Mouse (Mus musculus): ENCODE data around the gene Adar.
A peak's percentile ranks its signal among the peaks of the same experiment; 100 is the strongest.

The Adar gene

DNA sequence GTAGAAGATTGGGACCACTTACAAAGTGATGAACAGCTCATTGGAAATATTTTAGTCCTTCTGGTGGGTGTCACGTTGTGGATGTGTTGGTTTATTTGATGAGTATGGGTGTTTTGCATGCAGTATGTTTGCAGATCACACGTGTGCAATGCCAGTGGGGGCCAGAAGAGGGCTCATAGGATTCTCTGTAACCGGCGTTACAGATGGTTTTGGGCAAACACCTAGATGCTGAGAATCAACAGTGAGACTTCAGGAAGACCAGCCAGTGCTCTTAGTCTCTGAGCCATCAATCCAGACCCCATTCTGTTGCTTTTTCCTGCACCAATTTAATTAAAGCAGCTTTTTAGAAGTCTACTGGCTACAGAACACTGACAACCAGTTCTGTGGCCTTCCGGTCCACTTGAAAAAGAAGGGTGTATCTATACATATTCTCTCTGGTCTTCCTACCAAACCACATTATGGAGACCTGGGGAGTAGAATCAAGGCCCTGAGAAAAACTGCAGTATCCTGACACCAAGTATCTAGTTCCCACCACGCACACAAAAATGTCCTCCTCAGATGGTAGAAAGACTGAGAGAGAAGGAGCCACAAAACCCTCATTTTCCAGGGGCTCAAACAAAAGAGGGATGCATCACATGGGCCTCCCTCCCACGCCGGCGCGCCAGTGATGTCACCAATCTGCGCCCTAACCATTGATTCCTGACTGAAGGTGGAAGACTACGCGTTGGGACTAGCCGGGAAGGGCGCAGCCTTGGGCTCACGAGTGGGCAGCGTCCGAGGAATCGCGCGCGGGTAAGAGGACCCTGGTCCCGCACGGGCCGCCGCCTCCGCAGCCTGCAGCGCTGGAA lies at the start of gene Adar:
Gene Adar, plus strand, starts transcription at position 664 of the 848 bp plus-strand sequence.
- peak; percentile 71 for DNase-seq (ENCODE audit: low read depth, low spot score)

DNA sequence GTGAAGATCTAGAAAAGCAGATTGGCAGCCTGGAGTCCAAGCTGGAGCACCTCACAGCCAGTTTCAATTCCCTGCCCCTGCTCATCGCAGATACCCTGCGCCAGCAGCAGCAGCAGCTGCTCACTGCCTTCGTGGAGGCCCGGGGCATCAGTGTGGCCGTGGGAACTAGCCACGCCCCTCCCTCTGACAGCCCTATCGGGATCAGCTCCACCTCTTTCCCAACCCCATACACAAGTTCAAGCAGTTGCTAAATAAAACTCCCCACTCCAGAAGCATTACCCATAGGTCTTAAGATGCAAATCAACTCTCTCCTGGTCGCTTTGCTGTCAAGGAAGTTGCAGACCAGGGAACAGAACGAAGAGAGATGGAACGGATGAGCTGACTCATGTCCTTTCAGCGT lies 47.7 kb upstream of the Adar start:
- no peak for DNase-seq (ENCODE audit: low read depth, low spot score)

- no peak for DNase-seq (ENCODE audit: low read depth, low spot score)
Observed at GRCm38 (mm10) chr3:89671334-89671733, 43.5 kb upstream of the Adar start.

- no peak for DNase-seq (ENCODE audit: low read depth, low spot score)
Observed at GRCm38 (mm10) chr3:89672573-89673317, 42.1 kb upstream of the Adar start.

- no peak for DNase-seq (ENCODE audit: low read depth, low spot score)
Observed at GRCm38 (mm10) chr3:89677617-89678016, 37.2 kb upstream of the Adar start.

GRCm38 (mm10) chr3:89686031-89686430 lies 28.8 kb upstream of the Adar start:
- no peak for DNase-seq (ENCODE audit: low read depth, low spot score)

DNA sequence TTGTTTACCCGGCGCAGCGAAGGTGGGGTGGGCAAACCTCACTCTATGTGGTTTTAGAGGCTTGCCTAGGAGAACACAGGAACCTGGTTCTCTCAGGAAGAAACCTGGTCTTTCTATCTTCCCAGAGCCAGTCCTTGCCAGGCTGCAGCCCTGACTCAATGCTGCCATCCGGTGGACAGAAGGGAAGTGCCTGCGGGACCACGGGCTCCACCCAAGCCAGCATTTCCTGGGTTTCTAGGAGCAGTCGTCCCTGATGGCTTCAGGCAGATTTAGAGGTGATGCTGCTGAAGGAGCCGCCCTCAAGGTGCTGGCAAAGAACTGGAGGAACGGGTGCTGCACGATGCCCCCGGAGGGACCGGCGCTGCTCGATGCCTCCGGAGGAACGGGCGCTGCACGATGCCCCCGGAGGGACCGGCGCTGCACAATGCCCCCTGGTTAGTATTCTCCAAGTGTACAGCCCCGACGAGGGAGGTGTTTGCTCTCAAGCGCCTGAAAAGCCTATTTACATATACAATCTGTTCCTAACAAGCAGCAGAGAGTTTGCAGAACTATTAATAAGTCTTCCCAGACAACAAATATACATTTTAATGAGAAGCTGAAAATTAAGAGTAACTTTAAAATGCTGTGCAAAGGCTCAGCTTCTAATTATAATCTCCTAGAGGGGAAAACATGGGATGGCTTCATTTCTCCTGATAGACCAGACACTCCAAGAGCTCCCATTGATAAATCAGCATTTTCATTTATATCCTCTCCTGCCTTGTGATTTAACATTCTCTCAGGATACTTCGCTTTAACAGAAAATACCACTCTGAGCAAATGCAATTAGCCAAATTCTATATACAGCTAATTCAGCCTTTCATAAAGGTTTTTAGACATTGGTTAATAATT lies 25.9 kb upstream of the Adar start:
- peak; percentile 46 for DNase-seq (ENCODE audit: low read depth, low spot score)

- no peak for DNase-seq (ENCODE audit: low read depth, low spot score)
Observed at GRCm38 (mm10) chr3:89691776-89692175, 23.0 kb upstream of the Adar start.

- no peak for DNase-seq (ENCODE audit: low read depth, low spot score)
Observed at GRCm38 (mm10) chr3:89696152-89696821, 18.5 kb upstream of the Adar start.

- DNase-seq (ENCODE audit: low read depth, low spot score) = no peak
Observed at GRCm38 (mm10) chr3:89698958-89699357, 15.9 kb upstream of the Adar start.

GRCm38 (mm10) chr3:89700461-89700860 lies 14.4 kb upstream of the Adar start:
- DNase-seq (ENCODE audit: low read depth, low spot score) = no peak

DNA sequence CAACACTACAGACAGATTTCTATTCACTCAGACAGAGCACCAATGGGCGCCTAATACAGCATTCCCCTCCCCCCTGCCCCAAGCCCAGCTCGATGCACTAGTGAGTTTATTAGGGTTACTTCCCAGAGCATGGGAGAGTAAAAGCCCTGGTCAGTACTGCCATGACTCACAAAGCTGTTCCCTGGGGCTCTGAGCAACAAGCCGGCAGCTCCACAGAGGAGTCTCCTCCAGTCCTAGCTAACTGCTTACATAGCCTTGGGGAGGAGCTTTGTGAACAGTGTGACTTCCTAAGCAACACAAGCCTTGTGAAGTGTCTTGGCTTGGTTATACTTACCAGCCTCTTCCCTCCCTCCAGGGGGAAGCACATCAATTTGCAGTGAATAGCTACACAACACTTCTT lies 11.2 kb upstream of the Adar start:
- DNase-seq (ENCODE audit: low read depth, low spot score) = no peak

DNA sequence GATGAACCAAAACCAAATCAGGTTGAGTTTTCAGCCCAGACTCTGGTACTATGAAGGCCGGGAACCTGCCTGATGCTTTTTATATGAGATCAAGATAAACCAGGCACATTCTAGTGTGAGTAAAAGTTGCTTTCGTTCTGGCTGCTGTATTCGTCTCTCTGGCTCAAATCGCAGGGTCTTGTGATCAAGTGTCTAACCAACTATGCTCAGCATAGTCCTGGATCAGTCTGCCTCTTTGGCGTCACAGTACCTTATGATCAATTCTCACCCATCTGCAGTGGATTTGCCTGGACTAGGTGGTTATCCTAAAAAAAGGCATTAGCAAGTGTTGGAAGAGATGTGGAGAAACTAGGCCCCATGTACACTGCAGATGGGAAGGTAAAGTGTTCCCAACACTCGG lies 10.8 kb upstream of the Adar start:
- DNase-seq (ENCODE audit: low read depth, low spot score) = no peak

GRCm38 (mm10) chr3:89715207-89715966 lies 565 bp downstream of the Adar start:
- no peak for DNase-seq (ENCODE audit: low read depth, low spot score)

GRCm38 (mm10) chr3:89715967-89716256 lies 1.1 kb downstream of the Adar start:
- no peak for DNase-seq (ENCODE audit: low read depth, low spot score)

GRCm38 (mm10) chr3:89722032-89722431 lies 7.2 kb downstream of the Adar start:
- no peak for DNase-seq (ENCODE audit: low read depth, low spot score)

DNA sequence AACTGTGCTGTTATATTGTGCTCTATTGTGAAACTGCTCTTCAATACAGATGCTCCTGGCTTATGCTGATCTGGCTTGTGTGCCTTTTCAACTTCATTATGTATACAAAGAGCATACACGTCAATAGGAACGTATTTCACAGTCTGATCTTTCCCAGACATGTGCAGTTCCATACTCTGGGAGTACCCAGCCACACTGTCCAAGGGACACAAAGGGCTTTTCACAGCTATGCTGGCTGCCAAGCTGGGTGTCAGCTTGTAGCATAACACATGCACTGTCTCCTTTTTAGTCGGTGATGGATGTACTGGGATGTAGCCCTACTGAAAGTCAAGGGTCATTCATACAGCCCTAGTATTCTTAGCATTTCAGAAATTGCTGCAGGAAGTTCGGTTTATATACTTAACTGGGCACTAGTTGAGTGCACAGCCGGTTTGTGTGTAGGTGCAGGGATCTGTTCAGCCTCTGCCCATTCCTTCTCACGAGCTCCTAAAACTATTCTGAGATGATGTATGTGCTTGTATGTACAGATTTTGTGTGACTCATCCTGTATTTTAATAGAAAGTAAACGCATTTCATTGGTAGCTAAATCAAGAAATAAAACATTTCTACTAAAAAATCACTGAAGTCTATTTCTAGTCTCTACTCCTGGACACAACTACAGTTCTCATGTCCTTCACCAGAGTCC lies 8.7 kb downstream of the Adar start:
- DNase-seq (ENCODE audit: low read depth, low spot score) = no peak

- DNase-seq (ENCODE audit: low read depth, low spot score) = no peak
Observed at GRCm38 (mm10) chr3:89727028-89727427, 12.2 kb downstream of the Adar start.

DNA sequence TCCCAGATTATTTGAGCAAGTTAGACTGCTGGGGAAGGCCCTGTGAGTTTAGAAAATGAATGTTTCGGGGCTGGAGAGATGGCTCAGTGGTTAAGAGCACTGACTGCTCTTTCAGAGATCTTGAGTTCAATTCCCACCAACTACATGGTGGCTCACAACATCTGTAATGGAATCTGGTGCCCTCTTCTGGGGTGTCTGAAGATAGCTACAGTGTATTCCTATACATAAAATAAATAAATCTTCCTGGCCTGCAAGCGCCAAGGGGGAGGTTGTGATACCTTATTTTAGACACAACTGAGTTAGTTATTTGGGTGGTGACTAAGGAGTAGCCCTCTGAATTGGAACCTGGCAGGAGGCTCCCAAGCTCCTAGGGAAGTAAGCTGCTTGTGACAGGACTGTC lies 14.0 kb downstream of the Adar start:
- no peak for DNase-seq (ENCODE audit: low read depth, low spot score)
